Mouse (Mus musculus) hindbrain, embryonic 12.5 days (tissue): ENCODE results near the gene Rnf157. TPM values are rescaled to one million over a fixed set of nuclear protein-coding genes. Genes with fewer than 3 reads are reported as not detected.

ENCODE experiments used
- ATAC-seq: fragments of 200-750 bp; cut with Nextera tagmentation; 2 replicates; pipeline ENCODE4 v1.8.0; 2017; ENCODE audit warnings: moderate TSS enrichment; ENCODE audit not compliant: low FRiP score
- H3K27ac ChIP-seq: fragments of 300-500 bp; sonication (generic); 2 replicates; pipeline ENCODE4 v1.5.1; 2016; ENCODE audit warnings: mild to moderate bottlenecking
- H3K27me3 ChIP-seq: fragments of 300-500 bp; sonication (generic); 2 replicates; pipeline ENCODE4 v1.6.1; 2016; ENCODE audit warnings: mild to moderate bottlenecking
- H3K36me3 ChIP-seq: fragments of 300-500 bp; sonication (generic); 2 replicates; pipeline ENCODE4 v1.6.1; 2016; ENCODE audit warnings: mild to moderate bottlenecking
- H3K4me1 ChIP-seq: fragments of 300-500 bp; sonication (generic); 2 replicates; pipeline ENCODE4 v1.6.1; 2016
- H3K4me2 ChIP-seq: fragments of 300-500 bp; sonication (generic); replicated peaks from 2 replicates; pipeline ENCODE4 v1.6.1; 2016; ENCODE audit warnings: mild to moderate bottlenecking
- H3K4me3 ChIP-seq: fragments of 300-500 bp; sonication (generic); 2 replicates; pipeline ENCODE4 v1.5.1; 2016; ENCODE audit warnings: mild to moderate bottlenecking
- H3K9ac ChIP-seq: fragments of 300-500 bp; sonication (generic); 2 replicates; pipeline ENCODE4 v1.6.1; 2016; ENCODE audit warnings: mild to moderate bottlenecking, moderate library complexity
- H3K9me3 ChIP-seq: fragments of 300-500 bp; sonication (generic); replicated peaks from 2 replicates; pipeline ENCODE4 v1.6.1; 2016; ENCODE audit warnings: mild to moderate bottlenecking
- WGBS: fragments of 180-500 bp; shearing (Covaris S2); methylation state at CpG from one replicate; pipeline ENCODE4 v1.1.7; 2016; 5-methylcytosine and 5-hydroxymethylcytosine counted together
- polyA plus RNA-seq: library from polyadenylated mRNA; unstranded; fragments of >200 nt; fragmentation: Nextera tagmentation; extraction: Ambion mirVana; gene quantifications from 2 replicates; pipeline ENCODE4 v1.2.1, GENCODE M21; 2016

Gene Rnf157
- polyA plus RNA-seq, 1 experiment from 2014 or later: 44.8 TPM

DNA sequence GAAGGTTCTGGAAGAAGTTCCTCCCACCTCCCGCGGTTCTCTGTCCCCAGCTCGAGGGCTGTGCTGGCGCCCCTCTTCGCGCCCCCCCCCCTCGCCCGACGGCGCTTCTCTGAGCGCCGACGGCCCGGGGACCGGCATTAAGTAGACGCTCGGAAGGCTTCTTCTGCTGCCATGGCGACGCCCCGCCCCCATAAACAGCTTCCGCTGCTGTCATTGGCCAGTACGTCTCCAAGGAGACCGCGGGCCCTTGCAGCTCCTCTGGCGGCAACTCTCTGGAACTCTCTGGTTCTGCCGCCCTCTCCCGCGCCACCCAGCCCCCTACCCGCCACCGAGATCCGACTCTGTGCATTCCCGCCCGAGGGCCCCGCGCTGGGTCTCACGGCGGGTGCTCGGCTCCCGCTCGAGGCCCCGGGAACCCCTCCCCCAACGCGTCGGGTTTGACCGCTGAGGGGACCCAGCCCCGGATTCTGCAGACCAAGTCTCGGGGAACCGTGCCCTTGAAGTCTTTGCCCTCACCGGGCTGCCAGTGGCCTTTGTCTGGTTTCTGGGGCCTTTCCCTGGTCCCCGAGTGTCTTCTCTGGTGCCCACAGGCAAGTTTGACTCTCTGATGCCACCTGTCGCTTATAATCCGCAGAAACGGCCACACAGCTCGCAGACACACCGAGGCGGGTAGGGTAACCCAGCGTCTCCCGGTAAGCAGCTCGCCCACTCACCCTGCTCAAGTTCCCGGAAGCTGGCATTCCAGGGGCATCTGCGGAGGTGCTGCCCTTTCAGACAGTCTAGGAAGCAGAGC is 77.4 kb downstream of the Rnf157 start, which contains the start of gene Foxj1:
TSS of gene Foxj1 (minus strand) at position 156 of the 793 bp plus-strand sequence.
- Histone ChIP-seq H3K27me3 (peaks cover 29% of the 10 kb centered on the region), H3K4me3 (peak within 1 kb of the TSS; percentile 46), H3K27ac (peak within 1 kb of the TSS; percentile 60), H3K9me3 (no peaks in the 10 kb centered on the region), H3K9ac (peak within 1 kb of the TSS; percentile 60), H3K4me1 (peaks cover 61% of the 10 kb centered on the region), H3K36me3 (peaks cover 3% of the 10 kb centered on the region; the same call in 1 of the 2 replicates), H3K4me2 (peak within 1 kb of the TSS; percentile 93)
- ATAC-seq: peak; percentile 88
- WGBS: under 1% methylated on average over 61 of the region's 61 CpGs

GRCm38 (mm10) chr11:116334417-116334782 is 78.4 kb downstream of the Rnf157 start:
- Histone ChIP-seq H3K36me3 (peaks cover under 1% of the 10 kb centered on the region; the same call in 1 of the 2 replicates), H3K27me3 (peaks cover 29% of the 10 kb centered on the region), H3K4me3 (peak overlapping the region; percentile 46), H3K9ac (peak overlapping the region; percentile 42), H3K4me1 (peaks cover 69% of the 10 kb centered on the region), H3K27ac (no peak overlapping the region), H3K9me3 (no peaks in the 10 kb centered on the region), H3K4me2 (peak overlapping the region; percentile 93)
- WGBS: 5% methylated on average over 23 of the region's 26 CpGs
- ATAC-seq: no peak

DNA sequence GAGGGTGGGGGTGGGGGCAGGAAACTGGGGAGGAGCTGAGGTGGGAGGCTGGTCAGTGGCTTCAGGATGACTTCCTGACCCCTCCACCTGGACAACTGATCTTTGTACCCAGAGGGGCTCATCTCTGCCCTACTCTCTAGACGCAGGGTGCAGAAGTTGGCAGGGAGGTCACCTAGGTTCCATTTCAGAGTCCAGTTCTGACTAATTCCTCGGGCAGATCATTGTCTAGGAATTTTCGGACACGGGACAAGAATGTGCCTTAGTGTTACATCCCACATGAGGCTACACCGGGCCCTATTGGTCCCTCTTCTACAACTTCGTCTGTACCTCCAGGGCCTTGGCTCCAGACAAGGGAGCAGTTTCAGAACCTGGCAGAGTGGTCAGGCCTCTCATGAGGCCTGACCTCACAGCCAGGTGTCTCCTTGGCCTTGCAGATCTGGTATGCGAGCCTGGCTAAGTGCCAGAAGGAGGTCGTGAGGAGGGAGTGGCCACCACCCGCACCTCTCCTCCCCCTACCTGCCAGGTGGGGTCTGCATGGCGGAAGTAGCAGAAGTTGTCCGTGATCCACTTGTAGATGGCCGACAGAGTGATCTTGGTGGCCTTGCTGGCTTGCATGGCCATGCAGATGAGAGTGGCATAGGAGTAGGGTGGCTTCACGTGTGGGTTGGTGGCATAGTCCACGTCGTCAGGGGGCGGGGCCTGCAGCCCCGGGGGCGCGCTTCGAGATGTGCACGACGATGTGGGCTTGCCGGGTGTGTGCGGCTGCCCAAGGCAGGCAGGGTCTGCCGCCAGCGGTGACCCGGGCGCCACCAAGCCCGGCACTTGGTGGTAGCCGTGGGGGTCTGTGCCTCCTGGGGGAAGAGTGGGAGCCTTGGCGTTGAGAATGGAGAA is 79.1 kb downstream of the Rnf157 start:
- Histone ChIP-seq H3K4me1 (peaks cover 75% of the 10 kb centered on the region), H3K27ac (no peak overlapping the region), H3K27me3 (peaks cover 29% of the 10 kb centered on the region), H3K4me2 (peak overlapping the region; percentile 93), H3K36me3 (no peaks in the 10 kb centered on the region), H3K9ac (peak overlapping the region; percentile 42), H3K4me3 (peak overlapping the region; percentile 46), H3K9me3 (no peaks in the 10 kb centered on the region)
- WGBS: 23% methylated on average over 30 of the region's 31 CpGs
- no peak for ATAC-seq

DNA sequence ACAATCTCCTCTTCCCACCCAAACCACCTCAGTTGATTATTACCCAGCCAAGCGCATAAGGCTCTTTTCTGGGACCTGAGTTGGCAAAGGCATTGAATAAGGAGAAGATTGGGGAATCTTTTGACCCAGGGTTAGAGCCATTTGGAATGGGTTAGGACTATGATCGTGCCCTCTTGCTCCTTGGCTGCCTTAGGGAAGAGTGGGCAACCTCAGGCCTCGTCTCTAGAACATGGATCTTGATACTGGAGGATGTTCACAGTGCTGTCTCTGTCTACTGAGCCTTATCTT is 79.9 kb downstream of the Rnf157 start:
- no peak for ATAC-seq
- Histone ChIP-seq H3K27me3 (peaks cover 29% of the 10 kb centered on the region), H3K4me2 (peak overlapping the region; percentile 93)

GRCm38 (mm10) chr11:116332232-116332982 is 80.4 kb downstream of the Rnf157 start:
- peak; percentile 70 for ATAC-seq
- Histone ChIP-seq H3K4me2 (peak overlapping the region; percentile 93), H3K4me3 (no peak overlapping the region), H3K27ac (peak overlapping the region; percentile 64), H3K36me3 (no peaks in the 10 kb centered on the region), H3K9me3 (no peaks in the 10 kb centered on the region), H3K27me3 (peaks cover 29% of the 10 kb centered on the region), H3K9ac (peak overlapping the region; percentile 24), H3K4me1 (peaks cover 79% of the 10 kb centered on the region)
- WGBS: 24% methylated on average over 18 of the region's 19 CpGs

More for the DNA sequence above, 79.9 kb downstream of the Rnf157 start:
- peak overlapping the region; percentile 64 for H3K27ac ChIP-seq
- H3K4me1 ChIP-seq: peaks cover 79% of the 10 kb centered on the region
- H3K36me3 ChIP-seq: no peaks in the 10 kb centered on the region
- H3K4me3 ChIP-seq: no peak overlapping the region
- H3K9me3 ChIP-seq: no peaks in the 10 kb centered on the region
- H3K9ac ChIP-seq: no peak overlapping the region
- WGBS: 75% methylated on average over 3 of the region's 3 CpGs

- H3K27me3 ChIP-seq: peaks cover 28% of the 10 kb centered on the region
- no peak overlapping the region for H3K4me2 ChIP-seq
- peak overlapping the region; percentile 75 for H3K27ac ChIP-seq
- H3K4me1 ChIP-seq: peaks cover 63% of the 10 kb centered on the region
- no peaks in the 10 kb centered on the region for H3K9me3 ChIP-seq
- 0 out of 2 replicates have a peak overlapping the region, but pooled peaks have one; percentile 18 for H3K9ac ChIP-seq
- 54% methylated on average over 7 of the region's 7 CpGs for WGBS
- no peak overlapping the region for H3K4me3 ChIP-seq
- H3K36me3 ChIP-seq: no peaks in the 10 kb centered on the region
- ATAC-seq: no peak
Measured at GRCm38 (mm10) chr11:116330211-116330518, 82.7 kb downstream of the Rnf157 start.

DNA sequence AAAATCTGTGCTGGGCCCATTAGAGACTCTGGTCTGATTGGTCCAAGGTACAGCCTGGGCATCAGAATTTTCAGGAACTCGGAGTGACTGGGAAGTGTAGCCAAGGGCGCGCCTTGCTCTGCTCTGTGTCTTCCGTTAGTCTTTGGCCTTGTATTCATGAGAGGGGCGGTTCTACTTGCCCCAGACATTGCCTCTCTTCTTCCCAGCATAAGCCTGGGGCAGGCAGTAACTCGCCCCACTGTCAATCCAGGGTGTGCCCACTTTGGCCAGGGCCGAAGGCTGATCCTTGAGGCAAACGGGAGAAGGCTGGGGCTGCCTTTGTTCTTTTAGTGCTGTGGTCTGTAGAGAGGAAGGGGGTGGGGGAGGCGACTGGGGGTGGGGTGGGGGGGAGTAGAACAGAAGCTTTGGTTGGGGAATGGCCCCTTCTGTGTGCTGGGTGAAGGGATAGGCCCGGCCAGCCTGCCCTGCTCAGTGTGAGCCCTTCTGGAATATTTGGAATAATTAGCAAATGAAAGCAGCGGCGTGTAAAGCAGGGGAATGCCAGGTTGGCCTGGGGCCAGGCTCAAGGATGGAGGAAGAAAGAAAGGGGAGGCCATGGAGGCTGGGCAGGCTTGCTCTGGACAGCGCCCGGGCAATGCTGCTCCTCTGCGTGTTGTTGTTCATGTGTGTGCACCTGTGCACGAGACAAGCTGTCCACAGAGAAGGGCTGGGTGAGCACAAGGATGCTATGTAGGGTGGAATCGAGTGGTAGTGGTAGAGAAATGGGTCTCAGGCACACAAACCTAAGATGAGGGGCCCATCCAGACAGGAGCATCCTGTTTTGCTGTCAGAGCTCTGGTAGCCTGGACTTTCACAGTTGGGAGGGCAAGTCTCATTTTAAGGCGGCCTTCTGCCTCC is 83.3 kb downstream of the Rnf157 start:
- H3K27ac ChIP-seq: peak overlapping the region; percentile 75
- peaks cover 57% of the 10 kb centered on the region for H3K4me1 ChIP-seq
- no peaks in the 10 kb centered on the region for H3K36me3 ChIP-seq
- 36% methylated on average over 18 of the region's 18 CpGs for WGBS
- H3K9ac ChIP-seq: 0 out of 2 replicates have a peak overlapping the region, but pooled peaks have one; percentile 18
- H3K27me3 ChIP-seq: peaks cover 22% of the 10 kb centered on the region
- peak; percentile 80 for ATAC-seq
- H3K4me2 ChIP-seq: no peak overlapping the region
- H3K4me3 ChIP-seq: no peak overlapping the region
- H3K9me3 ChIP-seq: no peaks in the 10 kb centered on the region

DNA sequence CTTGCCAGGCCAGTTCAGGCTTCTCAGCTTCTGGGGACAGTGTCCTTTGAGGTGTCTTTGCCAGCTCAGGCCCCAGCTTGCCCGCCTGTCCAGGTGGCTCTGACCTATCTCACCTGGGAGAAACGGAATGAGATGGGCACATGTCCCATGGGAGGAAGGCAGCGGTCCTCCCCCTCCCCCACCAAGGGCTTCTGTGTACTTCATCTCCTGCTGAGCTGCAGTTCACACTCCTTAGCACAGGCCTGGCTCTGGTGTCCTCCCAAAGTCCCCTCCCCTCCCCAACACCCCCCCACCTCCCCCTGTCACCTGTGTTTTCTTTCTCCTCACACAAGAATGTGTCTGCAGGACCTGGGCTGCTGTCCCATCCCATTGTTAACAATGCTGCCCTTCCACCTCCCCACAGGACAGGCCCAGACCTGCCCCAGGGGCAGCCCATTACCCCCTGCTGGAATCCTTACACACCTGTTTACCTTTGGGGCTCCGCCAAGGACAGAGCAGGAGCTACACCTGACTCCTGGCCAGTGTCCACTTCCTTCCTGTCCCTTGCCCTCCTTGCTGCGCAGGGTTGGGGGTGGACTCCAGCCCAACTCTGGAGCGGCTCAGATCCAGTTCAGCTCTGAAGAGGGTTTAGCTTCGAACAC is 85.7 kb downstream of the Rnf157 start:
- Histone ChIP-seq H3K4me1 (peaks cover 33% of the 10 kb centered on the region), H3K9ac (no peak overlapping the region), H3K9me3 (no peaks in the 10 kb centered on the region), H3K4me2 (no peak overlapping the region), H3K27me3 (peaks cover 5% of the 10 kb centered on the region; the same call in 1 of the 2 replicates), H3K27ac (no peak overlapping the region), H3K36me3 (no peaks in the 10 kb centered on the region), H3K4me3 (no peak overlapping the region)
- 72% methylated on average over 7 of the region's 7 CpGs for WGBS
- no peak for ATAC-seq

GRCm38 (mm10) chr11:116318719-116319659 is 93.8 kb downstream of the Rnf157 start:
- Histone ChIP-seq H3K27ac (no peak overlapping the region), H3K9ac (peak overlapping the region; percentile 62), H3K4me2 (peak overlapping the region; percentile 80), H3K27me3 (0 out of 2 replicates have a peak, but pooled peaks cover 8% of the 10 kb centered on the region), H3K9me3 (no peaks in the 10 kb centered on the region), H3K4me3 (peak overlapping the region; percentile 34), H3K36me3 (no peaks in the 10 kb centered on the region), H3K4me1 (peaks cover 14% of the 10 kb centered on the region; the same call in 1 of the 2 replicates)
- WGBS: 1% methylated on average over 41 of the region's 41 CpGs
- peak; percentile 77 for ATAC-seq

- H3K4me2 ChIP-seq: no peak overlapping the region
- WGBS: 54% methylated on average over 8 of the region's 8 CpGs
- H3K36me3 ChIP-seq: no peaks in the 10 kb centered on the region
- ATAC-seq: no peak
- no peak overlapping the region for H3K9ac ChIP-seq
- no peak overlapping the region for H3K27ac ChIP-seq
- H3K4me1 ChIP-seq: 0 out of 2 replicates have a peak, but pooled peaks cover 4% of the 10 kb centered on the region
- no peak overlapping the region for H3K4me3 ChIP-seq
- no peaks in the 10 kb centered on the region for H3K9me3 ChIP-seq
- H3K27me3 ChIP-seq: 0 out of 2 replicates have a peak, but pooled peaks cover 3% of the 10 kb centered on the region
Measured at GRCm38 (mm10) chr11:116312359-116312758, 100.5 kb downstream of the Rnf157 start.
